Mouse (Mus musculus) CD4-positive, CD25-positive, alpha-beta regulatory T cell, adult 2 months (primary cell): ENCODE measurements at regions not wholly inside any gene's neighbourhood (a gene's known extent, or its start where the extent isn't known, plus 50 kb on each side); places are given as distances from the start of the nearest gene placed in this dataset.

ENCODE experiments used
- DNase-seq: peaks from one replicate; pipeline ENCODE4 v3.0.0-alpha.2; 2012; ENCODE audit warnings: low read depth, low spot score

DNA sequence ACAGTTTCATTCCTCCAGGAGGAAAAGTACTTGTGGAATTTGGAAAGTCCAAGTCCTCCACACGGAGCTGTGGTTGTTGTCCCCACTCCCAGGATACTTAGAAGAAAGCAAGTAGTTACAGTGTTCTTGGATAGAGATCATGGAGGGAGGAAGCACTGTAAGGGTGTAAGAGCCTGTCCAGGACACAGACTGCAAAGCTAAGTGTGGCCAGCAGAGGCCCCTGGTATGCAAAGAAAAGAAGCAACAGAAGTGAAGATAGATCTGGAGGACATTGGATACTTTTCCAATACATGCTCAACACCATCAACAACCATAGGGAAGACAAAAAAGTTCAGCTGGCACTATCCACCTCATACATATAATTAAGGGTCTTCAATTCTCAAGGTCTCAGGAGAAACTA, 197.4 kb downstream of the Meis1 start:
- DNase-seq, result no peak

DNA sequence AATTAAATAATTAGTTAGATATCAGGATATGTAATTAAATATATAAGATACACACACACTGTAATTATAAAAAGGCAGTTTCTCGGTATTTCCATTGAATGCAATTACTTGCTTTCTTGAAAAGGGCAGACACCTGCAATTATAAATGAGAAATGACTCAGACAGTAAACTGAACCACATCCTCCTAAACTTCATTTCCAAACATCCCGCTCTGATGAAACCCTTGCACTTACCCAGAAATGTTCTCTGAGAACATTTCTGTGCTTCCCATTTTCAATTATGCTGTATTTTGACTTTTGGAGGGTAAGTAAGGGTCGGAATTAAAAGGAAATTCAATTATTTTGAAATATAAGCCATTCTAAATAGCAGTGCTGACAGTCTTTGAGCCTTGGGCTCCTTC, 204.7 kb downstream of the Meis1 start:
- DNase-seq, result no peak

DNA sequence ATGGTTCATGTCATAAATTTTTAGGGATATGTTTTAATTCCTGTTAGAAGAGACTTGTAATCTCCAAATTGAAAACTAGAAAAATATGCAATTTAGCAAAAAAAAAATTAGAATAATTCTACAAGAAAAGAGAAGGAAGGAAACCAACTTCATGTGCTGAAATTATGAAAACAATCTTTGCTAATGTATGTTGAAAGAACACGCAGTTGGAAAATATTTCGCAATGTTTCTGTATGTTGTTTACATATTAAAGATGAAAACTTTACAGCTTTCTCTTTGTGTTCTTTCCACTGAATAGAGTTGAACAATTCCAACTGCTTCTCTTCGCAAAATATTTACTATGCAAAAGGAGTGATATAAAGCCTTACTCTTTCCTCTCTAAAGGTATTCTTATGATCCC, 251.3 kb downstream of the Meis1 start:
- no peak for DNase-seq

DNA sequence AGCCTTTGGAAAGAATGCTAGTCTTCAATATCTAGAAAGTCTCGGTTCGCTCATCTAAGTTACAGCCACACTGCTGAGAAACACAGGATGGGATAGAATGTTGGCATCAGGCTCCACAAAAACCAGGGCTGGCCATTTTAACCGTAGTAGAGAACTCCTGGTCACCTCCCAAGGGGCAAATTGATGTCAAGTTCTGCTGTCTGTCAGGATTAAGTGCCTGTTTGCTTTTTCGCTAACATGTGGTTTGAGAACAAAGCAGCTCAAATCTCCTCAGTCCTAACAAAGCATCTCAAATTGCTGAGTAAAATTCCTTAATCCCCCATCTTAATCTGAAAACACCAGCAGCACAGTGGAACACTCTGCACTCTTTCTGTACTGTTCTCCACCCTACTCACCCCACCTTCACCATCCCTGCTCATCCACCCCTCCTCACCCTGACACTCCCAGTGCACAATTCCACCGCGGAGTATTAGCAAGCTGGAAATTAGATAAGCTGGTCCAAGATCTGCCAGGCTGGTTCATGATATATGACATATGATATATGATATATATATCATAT, 252.2 kb downstream of the Meis1 start:
- no peak for DNase-seq

DNA sequence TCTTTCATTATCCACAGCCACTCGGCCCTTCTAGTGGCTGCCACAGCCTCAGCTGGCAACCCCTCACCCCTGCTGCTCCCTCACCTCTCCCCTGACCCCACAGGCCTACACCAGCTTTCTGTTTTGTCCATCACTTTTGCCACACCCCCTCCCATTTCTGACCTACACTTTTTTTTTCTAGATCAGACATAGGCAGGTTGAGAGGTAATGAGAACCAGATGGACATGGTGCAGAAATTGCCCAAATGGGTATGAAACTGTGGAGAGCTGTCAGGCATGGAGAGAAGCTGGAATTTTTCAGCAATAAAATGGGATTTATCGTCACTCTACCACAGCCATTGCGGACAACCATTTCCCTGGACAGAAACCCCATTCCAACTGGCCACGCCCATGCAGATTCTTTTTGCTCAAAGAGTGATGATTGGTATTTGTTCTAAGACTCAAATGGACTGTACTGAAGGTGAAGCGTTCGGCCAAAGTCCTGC, 260.2 kb downstream of the Meis1 start:
- no peak for DNase-seq

DNA sequence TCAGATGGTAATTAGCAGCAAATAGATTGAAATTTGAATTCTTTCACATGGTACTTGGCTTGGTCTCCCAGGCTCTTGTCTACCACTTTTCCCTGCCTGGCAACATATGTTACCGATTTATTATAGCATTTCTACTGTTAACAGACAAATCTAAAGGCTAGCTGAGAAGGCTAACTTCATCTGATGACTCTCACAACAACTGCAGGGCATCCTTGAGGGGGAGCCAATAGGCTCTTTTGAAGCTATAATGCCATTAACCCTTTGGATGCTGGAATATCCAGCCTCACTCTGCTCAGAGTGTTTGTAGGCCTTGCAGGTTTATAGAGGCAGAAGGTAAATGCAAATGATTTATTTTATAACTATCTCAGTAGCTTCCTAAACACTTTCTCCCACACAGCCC, 262.2 kb downstream of the Meis1 start:
- DNase-seq, result no peak

DNA sequence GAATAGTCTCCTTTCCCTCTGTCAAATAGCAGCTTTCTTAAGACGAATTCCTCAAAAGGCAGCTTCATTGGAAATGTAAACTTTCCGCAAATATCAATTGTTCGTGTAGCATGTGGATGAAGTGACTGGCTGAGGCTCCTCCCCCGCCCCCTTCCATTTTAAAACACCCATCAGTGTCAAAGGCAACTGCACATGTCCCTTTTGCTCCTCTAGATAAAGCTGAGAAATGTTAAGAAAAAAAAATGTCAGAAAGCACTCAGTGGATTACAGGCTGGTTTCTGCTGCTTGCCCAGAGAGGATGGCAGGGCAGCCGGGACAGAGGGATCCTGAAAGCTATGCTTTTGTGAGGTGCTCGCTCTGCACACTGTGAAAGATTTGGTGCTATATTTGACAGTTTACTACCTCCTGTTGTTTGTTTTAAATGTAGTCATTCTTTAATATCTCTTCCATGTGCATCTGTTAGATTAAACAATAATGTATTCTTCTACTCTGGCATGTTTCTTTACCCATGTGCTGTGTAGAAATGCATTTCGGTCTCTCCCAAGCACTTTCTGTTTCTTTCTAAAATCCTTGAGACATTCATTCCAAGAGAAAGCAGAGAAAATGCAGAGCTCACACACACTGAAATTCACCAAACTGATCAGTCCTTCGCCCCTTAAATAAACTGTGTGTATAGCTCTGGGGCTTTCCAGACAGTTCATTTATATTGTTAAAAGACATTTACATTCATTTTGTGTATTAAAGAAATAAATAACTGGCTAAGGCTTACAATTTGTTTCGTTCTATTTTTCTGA, 263.9 kb downstream of the Meis1 start:
- no peak for DNase-seq

DNA sequence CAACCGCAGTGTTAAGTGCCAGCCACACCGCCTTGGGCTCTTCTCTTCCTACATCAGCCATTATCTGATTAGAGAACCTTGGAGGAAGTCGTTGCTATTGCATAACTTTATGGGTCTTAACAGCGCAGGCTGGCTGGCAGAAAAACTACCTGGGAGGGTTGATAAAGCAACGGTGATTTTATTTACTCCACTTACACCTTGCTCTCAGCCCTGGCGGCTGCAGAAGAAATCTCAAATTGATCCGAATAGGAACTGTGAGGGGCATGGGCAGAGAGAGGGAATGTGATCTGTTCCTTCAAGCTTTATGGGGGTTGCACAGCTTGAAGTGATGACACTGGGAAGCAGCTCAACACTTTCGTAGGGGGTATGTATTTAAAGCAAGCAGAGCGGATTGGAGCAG, 264.9 kb downstream of the Meis1 start:
- DNase-seq, result no peak

DNA sequence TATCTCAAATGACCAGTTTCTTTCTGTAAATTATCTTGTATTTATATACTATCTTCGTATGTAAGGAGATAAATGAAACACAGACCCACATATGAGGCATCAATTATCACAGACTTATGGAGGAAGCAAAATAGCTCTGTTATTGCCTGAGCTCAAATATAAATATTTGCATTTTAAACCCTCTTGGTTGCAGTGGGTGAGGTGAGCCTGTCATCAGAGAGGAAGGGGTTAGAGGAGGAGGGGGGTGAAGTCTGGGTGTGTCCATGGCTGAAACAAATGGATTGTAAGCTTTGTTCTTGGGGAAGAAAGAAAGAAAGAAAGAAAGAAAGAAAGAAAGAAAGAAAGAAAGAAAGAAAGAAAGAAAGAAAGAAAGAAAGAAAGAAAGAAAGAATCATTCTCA, 265.5 kb downstream of the Meis1 start:
- DNase-seq, result no peak

DNA sequence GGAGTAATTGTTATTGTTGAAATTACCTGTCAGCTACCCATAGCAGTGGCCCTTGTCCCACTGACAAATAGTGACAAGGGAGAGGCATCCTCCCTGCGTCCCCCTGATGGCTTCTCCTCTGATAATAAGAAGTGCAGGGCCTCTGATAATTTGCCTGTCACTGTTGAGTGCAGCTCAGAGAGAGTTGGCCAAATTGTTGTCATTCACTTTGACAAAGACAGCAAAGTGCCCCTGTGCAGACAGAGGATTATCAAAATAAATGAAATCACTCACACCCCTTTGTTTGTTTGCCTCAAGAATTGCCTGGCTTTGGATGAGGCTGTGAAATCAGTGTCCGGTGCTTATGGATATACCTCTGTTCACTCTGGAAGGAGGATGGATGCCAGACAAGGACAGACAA, 266.3 kb downstream of the Meis1 start:
- no peak for DNase-seq

DNA sequence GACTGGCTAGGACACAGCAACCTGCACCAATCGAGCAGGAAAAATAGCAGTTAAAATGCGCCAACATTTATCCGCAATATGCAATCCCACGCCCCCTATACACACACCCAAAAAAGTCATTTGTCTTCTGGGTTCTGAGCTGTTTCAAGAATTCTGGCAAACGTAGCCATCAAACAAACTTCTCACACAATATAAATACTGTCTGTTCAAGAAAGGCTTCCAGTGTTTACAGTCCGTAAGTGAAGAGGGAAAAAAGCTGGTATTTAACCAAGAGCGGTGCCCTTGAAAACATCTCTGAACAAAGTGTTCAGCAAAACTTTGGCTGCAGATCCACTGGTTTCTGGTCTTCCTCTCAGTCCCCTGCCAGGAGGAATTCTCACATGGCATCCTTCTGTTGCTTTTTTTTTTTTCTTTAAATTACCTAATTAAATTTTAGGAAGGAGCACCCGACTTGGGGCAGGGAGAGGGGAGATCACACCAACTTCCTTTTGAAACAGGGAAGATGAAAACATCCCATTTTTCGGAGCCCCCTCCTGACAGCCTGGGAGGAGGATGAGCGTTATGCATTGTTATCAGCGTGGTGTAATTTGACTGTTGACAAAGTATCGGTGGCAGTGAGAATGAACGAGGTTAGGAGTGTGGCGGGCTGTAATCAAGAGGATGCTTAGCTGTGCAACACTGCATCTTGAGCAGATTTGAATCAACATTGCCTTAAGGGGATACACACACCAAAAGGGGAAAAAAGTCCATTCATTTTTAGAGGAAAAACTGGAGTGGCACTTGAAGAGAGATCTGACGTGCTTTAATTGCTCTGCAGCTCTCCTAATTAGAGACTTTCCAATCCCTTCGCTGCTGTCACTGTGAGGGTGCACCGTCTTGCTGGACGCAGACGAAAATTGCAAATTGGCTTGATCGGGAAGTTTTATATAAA, 267.6 kb downstream of the Meis1 start:
- no peak for DNase-seq

DNA sequence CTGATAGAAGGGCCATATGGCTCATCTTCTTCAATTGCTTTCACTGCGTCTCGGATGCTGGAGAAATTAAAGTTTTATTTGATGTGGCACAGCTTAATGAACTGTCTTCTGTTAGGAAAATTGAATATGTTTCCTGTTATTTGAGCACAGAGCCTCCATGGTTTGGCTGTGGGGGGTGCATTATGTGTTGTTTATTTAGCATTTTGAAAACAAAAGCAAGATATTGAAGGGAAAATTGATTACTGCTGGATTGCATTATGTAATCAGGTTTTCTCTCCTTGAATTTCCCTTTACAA, 268.8 kb downstream of the Meis1 start:
- no peak for DNase-seq

DNA sequence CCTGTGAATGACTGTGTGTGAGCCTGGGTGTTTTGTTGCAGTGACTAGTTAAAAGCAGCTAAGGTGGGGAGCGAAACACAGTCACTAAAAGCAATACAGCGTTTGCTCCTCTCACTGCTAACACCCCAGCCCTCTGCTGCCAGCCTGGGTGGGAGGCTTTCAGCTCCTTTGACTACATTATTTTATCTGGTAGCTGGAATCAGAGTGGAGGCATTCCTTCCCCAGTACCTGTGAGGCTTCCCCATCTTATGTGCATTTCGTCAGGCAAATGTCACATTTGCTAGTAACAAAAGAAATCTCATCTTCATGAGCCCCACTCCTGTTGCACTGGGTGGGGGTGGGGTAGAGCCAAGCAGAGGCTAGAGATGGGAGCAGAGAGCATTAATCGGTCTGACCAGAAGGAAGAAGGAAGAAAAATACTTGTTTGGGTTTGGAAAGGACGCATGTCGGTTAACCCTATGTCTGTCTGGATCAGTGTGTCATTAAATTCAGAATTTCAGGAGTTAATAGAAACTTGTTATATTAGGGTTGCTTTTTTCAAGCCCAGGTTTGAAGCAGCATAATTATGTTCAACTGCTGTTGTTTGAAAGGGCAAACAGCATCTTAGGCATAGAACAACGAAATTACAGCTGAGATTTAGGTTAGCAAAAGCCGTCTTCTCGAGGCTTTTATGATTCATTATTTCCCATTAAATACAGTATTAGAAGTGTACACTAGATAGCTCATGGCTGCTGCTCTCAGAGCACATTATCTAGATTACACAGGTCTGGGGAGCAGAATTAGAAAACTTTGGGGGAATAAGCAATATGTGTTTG, 269.3 kb downstream of the Meis1 start:
- DNase-seq, result no peak

DNA sequence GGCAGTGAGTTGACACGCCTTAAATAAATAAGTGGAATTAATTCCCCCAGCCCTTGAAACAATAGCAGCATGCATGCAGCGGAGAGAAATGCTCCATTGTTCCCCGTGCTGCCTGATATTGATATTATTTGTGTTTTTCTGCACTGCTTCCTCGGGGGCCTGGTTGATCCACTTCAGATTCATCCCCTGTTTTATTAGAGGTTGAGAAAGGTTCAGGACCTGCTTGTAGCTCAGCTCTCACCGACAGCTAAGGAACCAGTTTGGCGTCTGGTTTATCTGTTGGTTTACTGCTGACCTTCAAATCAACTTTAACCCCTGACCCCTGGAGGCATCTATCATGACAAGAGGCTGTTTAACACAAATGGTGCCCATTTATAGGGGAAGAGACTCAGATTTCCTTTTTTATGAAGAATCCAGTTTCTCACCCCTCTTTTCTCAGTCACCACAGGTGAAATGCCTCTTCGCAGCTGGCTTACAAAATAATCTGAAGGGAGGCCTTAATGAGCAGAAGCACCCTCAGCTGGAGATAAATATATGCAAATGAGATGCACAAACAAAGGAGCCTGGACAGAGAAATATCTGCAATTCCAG, 270.8 kb downstream of the Meis1 start:
- no peak for DNase-seq

DNA sequence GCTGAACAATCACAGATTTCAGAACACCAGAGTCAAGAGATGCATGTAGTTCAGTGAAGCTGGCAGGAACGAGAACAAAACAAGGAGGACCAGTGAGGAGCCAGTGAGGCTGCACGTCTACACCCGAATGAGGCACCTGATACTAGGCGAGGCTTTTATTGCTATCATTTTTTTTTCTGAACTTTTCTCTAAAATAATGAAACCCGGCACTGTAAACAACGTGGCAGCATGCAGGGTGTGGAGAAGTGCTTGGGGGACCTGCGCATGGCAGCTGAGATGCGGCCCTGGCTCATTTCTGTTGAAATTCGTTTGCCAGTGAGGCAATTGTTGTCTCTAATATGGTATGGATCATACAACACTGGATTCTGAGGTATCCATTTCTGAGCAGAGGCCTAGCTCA, 271.4 kb downstream of the Meis1 start:
- DNase-seq, result no peak

DNA sequence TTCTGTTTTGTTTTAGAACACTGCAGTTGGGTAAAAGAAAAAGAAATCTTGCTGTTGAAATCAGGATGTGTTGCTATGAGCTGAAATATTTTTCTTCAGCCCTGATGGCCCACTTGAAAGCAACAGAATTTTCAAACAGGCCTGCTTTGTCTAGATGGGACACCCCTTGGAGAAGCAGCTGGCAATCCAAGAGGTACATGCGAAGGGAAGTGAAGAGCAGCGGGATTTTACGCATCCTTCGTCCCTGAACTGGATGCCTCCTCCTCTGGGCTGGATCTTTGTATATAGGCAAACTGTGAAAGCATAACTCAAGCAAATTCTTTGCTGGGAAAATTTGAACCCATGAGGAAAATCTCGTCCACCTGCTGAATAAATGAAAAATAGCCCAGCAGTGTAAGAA, 272.3 kb downstream of the Meis1 start:
- no peak for DNase-seq

DNA sequence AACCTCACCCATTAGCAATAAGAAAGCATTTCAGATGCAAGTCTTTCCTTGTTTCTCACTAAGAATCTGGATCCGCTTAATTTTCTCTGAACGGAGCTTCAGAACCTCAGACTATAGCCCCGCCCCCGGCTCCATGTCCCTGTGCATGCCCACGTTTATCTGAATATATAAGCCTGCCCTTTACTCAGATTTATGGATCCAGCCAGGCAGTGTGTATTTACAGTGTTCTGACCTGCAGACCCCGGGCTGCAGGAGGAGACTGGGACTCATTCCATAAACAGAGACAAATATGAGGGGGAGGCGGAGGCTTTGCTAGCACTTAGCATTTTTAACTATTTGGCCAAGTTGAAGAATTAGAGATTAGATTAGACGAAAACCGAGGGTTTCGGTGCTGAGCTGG, 272.9 kb downstream of the Meis1 start:
- DNase-seq, result no peak

DNA sequence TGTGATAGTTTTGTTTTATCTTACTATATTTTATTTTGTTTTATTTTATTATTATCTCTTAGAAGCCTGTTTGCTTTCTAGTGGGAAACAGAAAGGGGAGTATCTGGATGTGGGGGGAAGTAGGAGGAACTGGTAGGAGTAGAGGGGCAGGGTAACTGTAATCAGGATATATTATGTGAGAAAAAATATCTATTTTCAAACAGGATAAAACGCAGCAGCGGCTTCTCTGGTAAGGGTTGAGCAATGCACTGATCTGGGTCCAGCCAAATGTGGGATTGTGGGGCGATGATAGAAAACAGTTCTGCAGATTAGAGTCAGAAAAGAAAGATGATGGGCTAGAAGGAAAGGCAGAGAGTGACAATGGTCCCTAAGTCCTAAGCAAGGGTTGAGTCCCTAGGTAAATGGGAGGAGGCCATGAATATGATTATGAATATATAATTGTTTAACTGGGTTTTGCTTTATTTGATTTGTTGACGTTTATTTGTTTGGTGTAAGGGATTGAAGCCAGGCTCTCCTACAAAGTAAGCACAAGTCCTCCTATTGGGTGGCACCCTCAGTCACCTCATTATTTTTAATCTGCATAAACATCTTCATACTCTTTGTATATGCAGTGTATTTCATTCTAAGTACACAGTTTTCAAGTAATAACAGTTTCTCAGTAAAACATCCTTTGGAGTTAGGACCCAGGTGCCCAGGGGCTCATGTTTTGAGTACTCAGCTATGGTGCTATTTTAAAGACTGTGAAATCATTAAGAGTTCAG, 283.7 kb downstream of the Meis1 start:
- DNase-seq, result no peak

DNA sequence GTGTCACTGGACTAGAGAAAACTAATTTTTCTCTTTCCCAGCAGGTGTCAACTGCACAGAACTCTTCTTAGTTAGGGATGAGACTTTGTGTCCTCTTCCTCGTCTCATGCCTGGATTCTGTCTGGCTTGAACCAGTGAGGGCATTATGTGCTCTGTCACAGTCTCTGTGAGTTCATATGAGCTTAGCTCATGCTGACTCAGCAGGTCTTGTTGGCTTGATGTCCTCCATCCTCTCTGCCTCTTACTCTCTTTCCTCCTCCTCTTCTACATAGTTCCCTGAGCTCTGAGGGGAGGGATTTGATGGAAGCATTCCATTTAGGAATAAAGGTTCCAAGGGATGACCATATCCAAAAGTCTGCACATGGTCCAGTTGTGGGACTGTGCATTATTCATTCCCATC, 284.7 kb downstream of the Meis1 start:
- no peak for DNase-seq

DNA sequence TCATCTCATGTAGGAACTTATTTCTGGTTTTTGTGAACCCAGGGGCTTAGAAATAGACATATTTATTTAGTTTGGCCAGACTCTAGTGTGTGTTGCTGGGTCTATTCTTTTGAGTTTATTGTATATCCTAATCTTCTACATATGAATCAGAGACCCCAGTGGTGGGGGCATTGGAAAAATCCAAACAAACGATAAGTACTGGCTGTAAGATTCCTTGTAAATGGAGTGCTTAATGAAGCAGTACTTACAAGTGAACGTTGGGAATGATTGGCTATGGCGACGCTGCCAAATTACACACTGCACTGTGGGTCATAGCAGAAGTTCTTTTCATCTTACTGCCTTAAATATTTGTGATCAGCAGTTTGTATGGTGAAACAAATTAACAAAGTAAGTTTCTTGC, 289.0 kb downstream of the Meis1 start:
- DNase-seq, result no peak

DNA sequence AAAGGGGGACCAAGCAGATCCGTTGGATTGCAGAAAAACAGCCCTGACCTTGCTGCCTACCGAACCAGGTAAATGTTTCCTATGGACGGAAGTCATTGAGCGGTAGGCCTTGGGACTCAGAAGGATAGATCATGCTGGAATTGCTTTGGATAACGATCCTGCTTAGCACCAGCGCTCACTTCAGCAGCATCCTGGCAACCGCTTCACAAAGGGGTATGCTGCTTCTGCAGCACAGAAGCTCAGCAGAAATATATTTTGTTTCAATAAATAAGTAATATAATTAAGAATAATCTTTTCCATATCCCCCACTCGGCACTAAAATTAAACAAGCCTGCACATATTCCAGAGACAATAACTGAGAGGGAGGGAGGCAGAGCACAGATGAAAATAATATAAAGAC, 296.0 kb downstream of the Meis1 start:
- no peak for DNase-seq
